Mouse (Mus musculus) ovary, postnatal 14 days (tissue): ENCODE measurements around the gene Olfr13.
"Not testable (repeated sequence)": the region's sequence is repeated elsewhere in the genome, so short reads cannot be mapped to it uniquely, and the experiment has no call there.

Experiments used
- DNase-seq: peaks from one replicate; pipeline ENCODE4 v3.0.0; 2022; ENCODE audit warnings: low spot score

Gene Olfr13

DNA sequence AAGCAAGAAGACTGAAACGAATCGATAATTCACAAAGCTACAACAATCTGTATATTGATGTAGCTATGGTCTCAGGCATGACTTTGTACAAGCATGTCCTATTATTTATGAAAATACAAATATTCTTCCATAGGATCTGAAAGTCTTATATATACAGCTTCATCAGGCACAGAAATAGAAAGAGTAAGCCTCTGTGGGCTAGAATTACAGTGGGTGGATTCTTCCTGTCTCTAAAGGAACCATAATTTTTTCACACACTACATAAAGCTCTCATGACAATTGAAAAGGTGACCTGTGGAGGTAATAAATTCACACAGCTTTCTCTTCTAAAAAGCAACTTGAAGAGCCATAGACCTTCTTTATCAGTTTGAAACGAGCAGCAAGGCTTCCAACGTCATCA is at the start of gene Olfr13:
Gene Olfr13, plus strand, starts transcription at position 301 of the 400 bp plus-strand sequence.
- no peak for DNase-seq

- DNase-seq: not testable (repeated sequence)
These were observed 25.7 kb upstream of the Olfr13 start, which contains the start of gene Olfr237-ps1 for GRCm38 (mm10) chr6:43146267-43146666. Gene Olfr237-ps1, plus strand, starts transcription at chr6:43146567.

DNA sequence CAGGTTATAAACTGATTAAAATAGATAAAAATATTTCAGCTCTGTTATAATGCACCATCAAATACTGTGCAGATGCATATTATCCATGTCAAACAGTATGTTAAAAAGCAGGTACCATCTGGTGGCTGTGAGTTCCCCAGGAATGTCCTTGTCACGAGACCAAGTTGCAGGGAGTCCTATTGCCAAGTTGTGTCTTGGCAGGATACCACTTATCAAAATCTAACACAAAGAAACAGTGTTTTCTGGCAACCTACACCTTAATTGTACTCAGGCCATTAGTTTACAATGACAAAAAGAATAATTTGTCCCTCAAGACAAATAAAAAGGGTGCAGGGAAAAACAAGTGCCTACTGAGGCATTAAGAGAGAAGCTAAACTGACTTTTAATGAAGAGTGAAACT is 12.4 kb upstream of the Olfr13 start:
- no peak for DNase-seq

DNA sequence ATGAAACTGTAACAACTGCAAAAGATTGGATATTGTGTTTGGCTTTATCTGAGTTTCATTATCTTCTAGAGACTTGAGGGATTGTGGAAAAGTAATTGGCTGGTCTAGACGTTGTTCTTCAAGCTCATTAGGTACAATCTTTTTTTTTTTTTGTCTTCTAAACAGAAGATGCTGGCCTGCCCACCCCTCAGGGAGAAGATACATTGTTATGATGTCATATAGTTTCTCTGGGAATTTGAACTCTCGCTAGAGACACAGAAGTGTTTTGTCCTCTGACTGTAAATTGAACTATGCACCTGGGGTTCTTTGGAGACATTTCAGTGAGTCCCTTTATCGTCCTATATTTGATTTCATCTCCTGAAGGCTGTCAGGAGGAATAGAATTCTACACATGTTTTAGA is 9.0 kb upstream of the Olfr13 start, which contains the start of gene Olfr437:
Gene Olfr437, plus strand, starts transcription at position 301 of the 400 bp plus-strand sequence.
- DNase-seq: no peak

DNA sequence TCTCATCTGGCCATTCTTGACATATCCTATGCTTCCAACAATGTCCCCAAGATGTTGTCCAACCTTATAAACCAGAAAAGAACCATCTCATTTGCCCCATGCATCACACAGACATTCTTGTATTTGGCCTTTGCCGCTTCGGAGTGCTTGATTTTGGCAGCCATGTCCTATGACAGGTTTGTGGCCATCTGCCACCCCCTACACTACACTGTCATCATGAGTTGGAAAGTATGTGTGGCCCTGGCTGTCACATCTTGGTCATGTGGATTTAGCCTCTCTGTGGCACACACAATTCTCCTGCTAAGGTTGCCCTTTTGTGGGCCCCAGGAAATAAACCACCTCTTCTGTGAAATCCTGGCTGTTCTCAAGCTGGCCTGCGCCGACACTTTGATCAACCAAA is 4.7 kb upstream of the Olfr13 start:
- no peak for DNase-seq

DNA sequence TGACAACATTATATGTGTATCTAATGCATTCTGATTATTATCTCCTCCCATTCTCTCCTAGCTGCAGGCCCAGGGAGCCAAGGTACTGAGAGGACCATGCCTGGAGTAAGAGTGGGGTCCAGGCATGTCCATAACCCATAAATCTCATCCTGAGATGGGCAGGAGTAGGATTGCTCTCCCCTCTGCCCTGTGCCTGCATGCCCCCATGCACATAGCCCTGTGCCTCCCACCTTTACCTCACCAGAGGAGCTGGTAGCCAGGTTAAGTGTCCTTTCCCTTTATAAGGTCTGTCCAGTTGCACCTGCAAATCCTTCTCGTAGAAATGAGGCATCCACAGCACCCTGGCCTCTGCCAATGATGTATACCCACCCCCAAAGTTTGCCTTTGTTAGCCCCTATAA is 6.2 kb downstream of the Olfr13 start:
- no peak for DNase-seq

DNA sequence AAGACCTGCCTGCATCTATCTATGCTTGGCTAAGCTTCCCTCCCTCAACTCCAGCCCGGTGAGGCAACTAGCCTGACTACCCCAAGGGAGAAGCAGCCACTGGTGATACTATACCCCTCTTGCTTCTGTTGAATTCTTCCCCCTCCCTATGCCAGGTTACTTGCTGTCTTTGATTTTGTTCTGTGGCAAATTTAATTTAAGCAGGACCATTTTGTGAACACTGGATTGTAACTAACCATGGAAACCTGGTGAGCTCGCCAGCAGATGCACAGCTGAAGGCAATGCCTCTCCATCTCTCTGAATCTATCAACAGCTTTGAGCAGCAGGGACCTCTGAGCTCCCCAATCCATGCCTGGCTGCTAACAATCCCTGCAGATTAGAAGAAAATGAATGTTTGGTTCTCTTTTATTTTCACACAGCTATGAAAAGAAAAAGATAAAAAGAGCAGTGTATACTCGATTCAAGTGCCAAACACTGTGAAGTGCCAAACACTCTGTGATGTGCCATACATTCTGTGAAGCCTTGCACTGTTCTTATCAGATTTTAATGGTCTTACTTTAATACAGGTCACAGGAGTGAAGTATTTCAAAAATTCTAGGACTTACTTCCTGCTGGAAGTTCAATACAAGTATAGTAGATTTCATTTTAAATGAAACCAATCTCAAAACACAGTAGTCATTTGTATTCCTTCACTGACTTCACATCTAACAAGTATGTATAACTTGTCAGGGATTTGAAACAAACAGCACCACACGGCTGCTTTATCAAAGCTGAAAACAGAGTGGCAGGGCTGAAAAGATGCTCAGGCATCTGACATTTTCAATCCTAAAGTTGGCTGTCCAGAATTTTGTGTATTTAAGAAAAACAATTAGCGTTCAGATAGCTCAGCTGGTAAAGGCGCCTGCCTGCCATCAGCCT is 6.9 kb downstream of the Olfr13 start:
- DNase-seq: no peak

- DNase-seq: no peak
These were observed 19.0 kb downstream of the Olfr13 start for GRCm38 (mm10) chr6:43190986-43191385.

- DNase-seq: no peak
These were observed 24.8 kb downstream of the Olfr13 start, which contains the start of gene Olfr435 for GRCm38 (mm10) chr6:43196781-43197180. Gene Olfr435, plus strand, starts transcription at chr6:43197146.

GRCm38 (mm10) chr6:43198094-43198493 is 26.2 kb downstream of the Olfr13 start:
- no peak for DNase-seq

- DNase-seq: no peak
These were observed 30.8 kb downstream of the Olfr13 start for GRCm38 (mm10) chr6:43202786-43203185.

DNA sequence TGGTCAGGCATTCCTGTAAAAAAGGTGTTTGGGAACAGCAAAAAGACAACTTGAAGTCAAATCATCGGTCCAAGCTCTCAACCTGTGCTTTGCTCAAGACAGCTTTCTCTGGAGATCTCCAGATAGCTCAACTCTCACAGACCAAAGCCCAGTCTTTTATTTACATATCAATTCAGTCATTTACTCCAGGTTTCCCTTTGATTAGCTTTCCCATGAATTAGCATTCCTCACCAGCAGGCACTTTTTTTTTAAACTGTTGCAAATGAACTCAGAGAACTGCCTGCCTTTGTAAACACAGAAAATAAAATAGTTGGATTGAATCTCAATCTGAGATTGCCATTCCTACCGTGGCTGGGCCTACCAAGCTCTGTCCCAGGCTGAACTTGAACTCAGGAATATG is 33.4 kb downstream of the Olfr13 start:
- DNase-seq: no peak

DNA sequence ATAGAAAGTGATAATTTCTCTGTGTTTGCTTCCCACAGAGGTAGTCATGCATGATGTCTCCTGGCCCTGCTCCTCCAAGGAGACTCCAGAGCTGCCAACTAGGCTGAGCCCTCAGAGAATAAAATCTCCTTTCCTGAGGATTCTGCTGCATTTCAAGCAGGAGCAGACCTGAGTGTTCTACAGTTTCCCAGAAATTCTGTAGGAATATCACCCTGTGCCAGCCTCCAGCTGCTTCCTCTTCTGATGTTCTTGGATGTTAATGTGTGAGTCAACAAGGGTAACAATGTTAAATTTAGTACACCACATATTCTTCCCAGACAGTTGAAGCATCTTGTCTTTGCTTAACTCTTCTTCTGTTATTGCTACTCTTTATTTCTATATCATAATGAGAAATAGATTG is 40.9 kb downstream of the Olfr13 start, which contains the start of gene Olfr434:
Gene Olfr434, plus strand, starts transcription at position 149 of the 400 bp plus-strand sequence.
- DNase-seq: not testable (repeated sequence)
